8 mouse cellular contexts compared by ENCODE assay signal in genomic region chr19:4283653-4284052, GRCm38 (mm10). TPM values are rescaled to one million over a fixed set of nuclear protein-coding genes. Genes with fewer than 3 reads are reported as not detected.
A peak's percentile ranks its signal among the peaks of the same experiment; 100 is the strongest.
DNase-seq lines count a peak whose midpoint lies in the region; ATAC-seq and TF ChIP-seq lines count a peak whose summit lies in the region.

No protein-coding gene starts in this region.

- peaks cover 3% of the 10 kb centered on the region for H3K27me3 ChIP-seq in heart, embryonic 11.5 days (ENCODE audit: control insufficient read depth, insufficient read depth, low read length)
- peaks cover 15% of the 10 kb centered on the region for H3K27me3 ChIP-seq in E14TG2a.4 (ENCODE audit: insufficient read depth, low read length)
- H3K27me3 ChIP-seq in heart, postnatal 0 days (ENCODE audit: control insufficient read depth, insufficient read depth, low read length): peaks cover 5% of the 10 kb centered on the region; the same call in 1 of the 2 replicates
- peaks cover 19% of the 10 kb centered on the region for H3K27me3 ChIP-seq in midbrain, embryonic 10.5 days (ENCODE audit: low read depth, poor library complexity, severe bottlenecking)

- peak overlapping the region; percentile 63 for H3K4me3 ChIP-seq in heart, embryonic 11.5 days (ENCODE audit: low read depth, low read length)
- peak overlapping the region; percentile 83 for H3K4me3 ChIP-seq in E14TG2a.4 (replicated peaks; ENCODE audit: low read length)
- H3K4me3 ChIP-seq in heart, postnatal 0 days (ENCODE audit: low read depth, low read length): no peak overlapping the region
- H3K4me3 ChIP-seq in midbrain, embryonic 10.5 days: peak overlapping the region; percentile 75

- WGBS in heart, embryonic 11.5 days (ENCODE audit: insufficient replicate concordance): 56% methylated on average over 7 of the region's 7 CpGs
- 48% methylated on average over 7 of the region's 7 CpGs for WGBS in heart, postnatal 0 days
- WGBS in midbrain, embryonic 10.5 days: 53% methylated on average over 7 of the region's 7 CpGs

- no peak for TF ChIP-seq CTCF in E14TG2a.4 (conservative IDR thresholded peaks at IDR 0.05; ENCODE audit: low read length)
- no peak for TF ChIP-seq CTCF in heart, postnatal 0 days (IDR thresholded peaks at IDR 0.05; ENCODE audit: low read depth)

- no peak for DNase-seq in heart, adult 8-10 months (ENCODE audit: low spot score)
- no peak for DNase-seq in heart, postnatal 0 days (ENCODE audit: low spot score)
- no peak for DNase-seq in midbrain, embryonic 10.5 days (ENCODE audit: low spot score)
- DNase-seq in ovary, adult 18-20 months (ENCODE audit: low spot score): no peak
- no peak for DNase-seq in layer of hippocampus, postnatal 25 days (ENCODE audit: extremely low spot score in 1 of 2, low spot score in 1 of 2)

- no peaks in the 10 kb centered on the region for H3K9me3 ChIP-seq in heart, embryonic 11.5 days (replicated peaks; ENCODE audit: control insufficient read depth, low read length)
- H3K9me3 ChIP-seq in E14TG2a.4 (ENCODE audit: low read length): no peaks in the 10 kb centered on the region
- H3K9me3 ChIP-seq in heart, postnatal 0 days (replicated peaks; ENCODE audit: control insufficient read depth, low read length): no peaks in the 10 kb centered on the region
- no peaks in the 10 kb centered on the region; the same call in 1 of the 2 replicates for H3K9me3 ChIP-seq in midbrain, embryonic 10.5 days (replicated peaks)

- ATAC-seq in heart, embryonic 11.5 days (replicated peaks; ENCODE audit: insufficient number of reproducible peaks, low FRiP score, low TSS enrichment): no peak
- no peak for ATAC-seq in heart, postnatal 0 days (ENCODE audit: insufficient read depth, low read depth)
- ATAC-seq in CD4-positive, CD25-positive, alpha-beta regulatory T cell, adult 4 months: no peak

- peaks cover 24% of the 10 kb centered on the region for H3K36me3 ChIP-seq in heart, embryonic 11.5 days (ENCODE audit: control insufficient read depth, insufficient read depth, low read length)
- peaks cover 44% of the 10 kb centered on the region for H3K36me3 ChIP-seq in E14TG2a.4 (ENCODE audit: insufficient read depth, low read length)
- peaks cover 32% of the 10 kb centered on the region for H3K36me3 ChIP-seq in heart, postnatal 0 days (replicated peaks; ENCODE audit: control insufficient read depth, insufficient read depth, low read length)
- peaks cover 57% of the 10 kb centered on the region for H3K36me3 ChIP-seq in midbrain, embryonic 10.5 days

- no peak overlapping the region for H3K9ac ChIP-seq in heart, embryonic 11.5 days (ENCODE audit: low read depth, low read length)
- no peak overlapping the region for H3K9ac ChIP-seq in heart, postnatal 0 days (replicated peaks; ENCODE audit: low read depth, low read length)

- no peak for TF ChIP-seq EP300 in heart, postnatal 0 days (IDR thresholded peaks at IDR 0.05; ENCODE audit: low read depth)

- H3K4me1 ChIP-seq in heart, embryonic 11.5 days (ENCODE audit: control insufficient read depth, insufficient read depth, low read length): no peaks in the 10 kb centered on the region
- peaks cover 57% of the 10 kb centered on the region for H3K4me1 ChIP-seq in E14TG2a.4 (replicated peaks; ENCODE audit: low read depth, low read length)
- no peaks in the 10 kb centered on the region; the same call in 1 of the 2 replicates for H3K4me1 ChIP-seq in heart, postnatal 0 days (ENCODE audit: control insufficient read depth, insufficient read depth)
- H3K4me1 ChIP-seq in midbrain, embryonic 10.5 days: peaks cover 23% of the 10 kb centered on the region

- H3K4me2 ChIP-seq in heart, embryonic 11.5 days: peak overlapping the region; percentile 93
- peak overlapping the region; percentile 83 for H3K4me2 ChIP-seq in heart, postnatal 0 days (ENCODE audit: low read depth, low read length)

- H3K27ac ChIP-seq in heart, embryonic 11.5 days (ENCODE audit: low read depth, low read length): no peak overlapping the region
- H3K27ac ChIP-seq in heart, postnatal 0 days (ENCODE audit: low read depth): no peak overlapping the region
- peak overlapping the region; percentile 81 for H3K27ac ChIP-seq in midbrain, embryonic 10.5 days (replicated peaks)

RNA-seq across cellular contexts. Expression of gene Ankrd13d, which starts 0.7 kb away (rescaled TPM):
- 2.1 and 2.2 TPM in 2 replicates for polyA plus RNA-seq in heart, embryonic 11.5 days (2014; fragmentation: Nextera tagmentation; extraction: Ambion mirVana)
- 1 to 10 TPM in 1 of 4 experiments, under 1 TPM in 3; 0.59 to 2.1 (median 0.80) TPM for total RNA-seq in heart, adult 8-10 months (2022)
- total RNA-seq in heart, postnatal 0 days (2014; rRNA removed; ENCODE audit: low replicate concordance): 2.1 and 2.3 TPM in 2 replicates
- polyA plus RNA-seq in heart, postnatal 0 days (2015; fragmentation: Nextera tagmentation; extraction: Ambion mirVana): 0.40 and 0.41 TPM in 2 replicates
- polyA plus RNA-seq in midbrain, embryonic 10.5 days (2016; fragmentation: Nextera tagmentation; extraction: Ambion mirVana): 11.7 and 12.6 TPM in 2 replicates
- total RNA-seq in layer of hippocampus, postnatal 25 days (2021): 10 to 100 TPM; 59.6 to 66.3 TPM
- polyA plus RNA-seq in CD4-positive, CD25-positive, alpha-beta regulatory T cell, adult 4 months (2017; shearing (Covaris generic)): 1 to 10 TPM; 2.4 to 2.5 TPM

RNA-seq across cellular contexts. Expression of gene Ssh3, which starts 14.7 kb away (rescaled TPM):
- 3.1 and 3.6 TPM in 2 replicates for polyA plus RNA-seq in heart, embryonic 11.5 days (2014; fragmentation: Nextera tagmentation; extraction: Ambion mirVana)
- 10 to 100 TPM in 2 of 4 experiments, 1 to 10 TPM in 2; 6.1 to 11.4 (median 8.1) TPM for total RNA-seq in heart, adult 8-10 months (2022)
- 11.5 and 11.6 TPM in 2 replicates for total RNA-seq in heart, postnatal 0 days (2014; rRNA removed; ENCODE audit: low replicate concordance)
- 6.2 and 6.4 TPM in 2 replicates for polyA plus RNA-seq in heart, postnatal 0 days (2015; fragmentation: Nextera tagmentation; extraction: Ambion mirVana)
- polyA plus RNA-seq in midbrain, embryonic 10.5 days (2016; fragmentation: Nextera tagmentation; extraction: Ambion mirVana): 3.2 and 3.6 TPM in 2 replicates
- 10 to 100 TPM; 45.4 to 48.5 TPM for total RNA-seq in layer of hippocampus, postnatal 25 days (2021)
- 10 to 100 TPM in 1 of 2 experiments, 1 to 10 TPM in 1; 8.1 to 15.9 TPM for polyA plus RNA-seq in CD4-positive, CD25-positive, alpha-beta regulatory T cell, adult 4 months (2017; shearing (Covaris generic))

RNA-seq across cellular contexts. Expression of gene Grk2, which starts 22.4 kb away (rescaled TPM):
- 12.0 and 14.2 TPM in 2 replicates for polyA plus RNA-seq in heart, embryonic 11.5 days (2014; fragmentation: Nextera tagmentation; extraction: Ambion mirVana)
- 10 to 100 TPM; 48.7 to 55.9 (median 50.7) TPM for total RNA-seq in heart, adult 8-10 months (2022)
- total RNA-seq in heart, postnatal 0 days (2014; rRNA removed; ENCODE audit: low replicate concordance): 50.4 and 50.6 TPM in 2 replicates
- 6.9 and 7.8 TPM in 2 replicates for polyA plus RNA-seq in heart, postnatal 0 days (2015; fragmentation: Nextera tagmentation; extraction: Ambion mirVana)
- polyA plus RNA-seq in midbrain, embryonic 10.5 days (2016; fragmentation: Nextera tagmentation; extraction: Ambion mirVana): 12.2 and 14.2 TPM in 2 replicates
- 100 to 1,000 TPM; 185 to 186 TPM for total RNA-seq in layer of hippocampus, postnatal 25 days (2021)
- 100 to 1,000 TPM in 1 of 2 experiments, 10 to 100 TPM in 1; 93.7 to 101 TPM for polyA plus RNA-seq in CD4-positive, CD25-positive, alpha-beta regulatory T cell, adult 4 months (2017; shearing (Covaris generic))

RNA-seq across cellular contexts. Expression of gene Pold4, which starts 52.0 kb away (rescaled TPM):
- 17.4 and 19.5 TPM in 2 replicates for polyA plus RNA-seq in heart, embryonic 11.5 days (2014; fragmentation: Nextera tagmentation; extraction: Ambion mirVana)
- total RNA-seq in heart, adult 8-10 months (2022): 10 to 100 TPM; 11.9 to 17.5 (median 14.3) TPM
- 18.6 and 30.8 TPM in 2 replicates for total RNA-seq in heart, postnatal 0 days (2014; rRNA removed; ENCODE audit: low replicate concordance)
- 23.0 and 27.9 TPM in 2 replicates for polyA plus RNA-seq in heart, postnatal 0 days (2015; fragmentation: Nextera tagmentation; extraction: Ambion mirVana)
- polyA plus RNA-seq in midbrain, embryonic 10.5 days (2016; fragmentation: Nextera tagmentation; extraction: Ambion mirVana): 12.2 and 15.6 TPM in 2 replicates
- 10 to 100 TPM; 15.1 to 17.5 TPM for total RNA-seq in layer of hippocampus, postnatal 25 days (2021)
- polyA plus RNA-seq in CD4-positive, CD25-positive, alpha-beta regulatory T cell, adult 4 months (2017; shearing (Covaris generic)): 100 to 1,000 TPM; 117 to 127 TPM
